Mouse (Mus musculus) heart, adult 2 months (tissue): ENCODE results near the gene Fxn.

Experiments
- CTCF ChIP-seq: fragments of 200-600 bp; IDR thresholded peaks from 2 replicates; pipeline ENCODE4 v1.8.1; 2022; ENCODE audit warnings: antibody characterized with exemption, mild to moderate bottlenecking, moderate library complexity
- POLR2A ChIP-seq: fragments of 200-500 bp; IDR thresholded peaks from 2 replicates; pipeline ENCODE4 v1.6.1; 2011; ENCODE audit warnings: mild to moderate bottlenecking, low read depth, low read length, control low read depth; ENCODE audit not compliant: insufficient read depth

GRCm38 (mm10) chr19:24280601-24281228, at the start of gene Fxn:
- no peak; the same call in none of the 2 replicates for TF ChIP-seq CTCF
- TF ChIP-seq POLR2A, result no peak
